Mouse (Mus musculus) kidney, embryonic 16.5 days (tissue): Measurements from ENCODE around the gene Tbc1d9b. TPM values are rescaled to one million over a fixed set of nuclear protein-coding genes. Genes with fewer than 3 reads are reported as not detected.

ENCODE experiments used
- ATAC-seq: fragments of 200-750 bp; cut with Nextera tagmentation; 2 replicates; pipeline ENCODE4 v1.8.0; 2017; ENCODE audit warnings: moderate TSS enrichment; ENCODE audit not compliant: low FRiP score, low TSS enrichment
- H3K27ac ChIP-seq: fragments of 300-500 bp; sonication (generic); 2 replicates; pipeline ENCODE4 v1.5.1; 2014; ENCODE audit warnings: low read length
- H3K27me3 ChIP-seq: fragments of 300-500 bp; sonication (generic); 2 replicates; pipeline ENCODE4 v1.6.1; 2014; ENCODE audit warnings: low read length, control low read depth, mixed read lengths; ENCODE audit not compliant: insufficient read depth
- H3K36me3 ChIP-seq: fragments of 300-500 bp; sonication (generic); 2 replicates; pipeline ENCODE4 v1.6.1; 2014; ENCODE audit warnings: low read length, control low read depth, mixed read lengths; ENCODE audit not compliant: insufficient read depth
- H3K4me1 ChIP-seq: fragments of 300-500 bp; sonication (generic); 2 replicates; pipeline ENCODE4 v1.6.1; 2014; ENCODE audit warnings: low read length, control low read depth, mixed read lengths; ENCODE audit not compliant: insufficient read depth
- H3K4me2 ChIP-seq: fragments of 300-500 bp; sonication (generic); replicated peaks from 2 replicates; pipeline ENCODE4 v1.6.1; 2014; ENCODE audit warnings: low read depth, low read length
- H3K4me3 ChIP-seq: fragments of 300-500 bp; sonication (generic); 2 replicates; pipeline ENCODE4 v1.5.1; 2014; ENCODE audit warnings: mild to moderate bottlenecking, low read length
- H3K9ac ChIP-seq: fragments of 300-500 bp; sonication (generic); replicated peaks from 2 replicates; pipeline ENCODE4 v1.6.1; 2014; ENCODE audit warnings: low read length
- H3K9me3 ChIP-seq: fragments of 300-500 bp; sonication (generic); 2 replicates; pipeline ENCODE4 v1.6.1; 2016; ENCODE audit warnings: low read length, control low read depth
- WGBS: fragments of 180-500 bp; shearing (Covaris S2); extraction: QIAGEN DNeasy Blood & Tissue Kit; methylation state at CpG from one replicate; pipeline ENCODE4 v1.1.7; 2014; 5-methylcytosine and 5-hydroxymethylcytosine counted together
- polyA plus RNA-seq: library from polyadenylated mRNA; unstranded; fragments of >200 nt; fragmentation: Nextera tagmentation; extraction: Ambion mirVana; gene quantifications from 2 replicates; pipeline ENCODE4 v1.2.1, GENCODE M21; 2015

Tbc1d9b gene
- polyA plus RNA-seq, 1 experiment from 2014 or later: 44.3 TPM

DNA sequence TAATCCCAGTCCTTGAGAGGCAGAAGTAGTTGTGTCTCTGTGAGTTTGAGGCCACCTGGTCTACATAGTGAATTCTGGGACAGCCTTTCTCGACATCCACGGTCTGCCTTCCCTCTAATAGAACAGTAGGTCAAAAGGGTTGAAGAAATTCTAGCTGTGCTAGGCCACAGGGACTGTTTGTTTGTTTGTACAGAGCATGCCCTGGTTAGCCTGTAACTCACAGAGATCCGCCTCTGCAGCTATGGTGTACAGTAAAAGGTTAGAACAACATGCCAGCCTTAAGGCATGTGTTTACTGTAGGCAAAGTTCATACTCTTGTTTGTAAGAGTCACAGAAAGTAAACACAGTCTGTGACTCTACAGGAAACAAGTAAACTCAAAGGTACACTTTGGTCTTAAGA, 53.6 kb downstream of the Tbc1d9b start:
- Histone ChIP-seq H3K9me3 (no peaks in the 10 kb centered on the region), H3K9ac (no peak overlapping the region), H3K27ac (no peak overlapping the region), H3K4me1 (no peaks in the 10 kb centered on the region), H3K36me3 (no peaks in the 10 kb centered on the region), H3K27me3 (no peaks in the 10 kb centered on the region), H3K4me2 (no peak overlapping the region), H3K4me3 (no peak overlapping the region)
- WGBS: 54% methylated on average over 3 of the region's 3 CpGs
- no peak for ATAC-seq

DNA sequence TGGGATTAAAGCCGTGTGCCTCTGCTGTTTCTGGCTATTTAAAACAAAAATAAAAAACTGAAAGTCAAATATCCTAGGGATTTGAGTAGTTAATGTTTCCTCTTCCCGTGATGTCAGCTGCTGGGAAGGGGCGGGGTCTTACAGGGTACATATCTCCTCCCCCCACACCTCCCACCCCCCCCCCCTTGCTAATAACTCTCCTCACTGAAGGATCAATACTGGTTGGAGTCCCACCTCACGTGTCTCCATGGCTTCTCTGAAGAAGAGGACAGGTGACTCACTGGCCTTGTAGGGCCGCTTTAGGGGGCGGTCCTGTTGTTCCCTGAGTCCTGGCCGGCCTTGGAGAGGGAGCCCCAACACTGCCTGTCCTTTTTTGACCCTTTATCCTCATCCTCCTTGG, 57.5 kb downstream of the Tbc1d9b start:
- H3K27ac ChIP-seq: no peak overlapping the region
- 81% methylated on average over 7 of the region's 7 CpGs for WGBS
- no peak overlapping the region for H3K4me3 ChIP-seq
- H3K4me1 ChIP-seq: no peaks in the 10 kb centered on the region; the same call in 1 of the 2 replicates
- H3K36me3 ChIP-seq: 0 out of 2 replicates have a peak, but pooled peaks cover 2% of the 10 kb centered on the region
- no peak overlapping the region for H3K4me2 ChIP-seq
- H3K27me3 ChIP-seq: no peaks in the 10 kb centered on the region
- no peaks in the 10 kb centered on the region for H3K9me3 ChIP-seq
- H3K9ac ChIP-seq: no peak overlapping the region
- no peak for ATAC-seq

- Histone ChIP-seq H3K27ac (no peak overlapping the region), H3K27me3 (no peaks in the 10 kb centered on the region), H3K4me1 (no peaks in the 10 kb centered on the region; the same call in 1 of the 2 replicates), H3K4me3 (no peak overlapping the region), H3K36me3 (0 out of 2 replicates have a peak, but pooled peaks cover 2% of the 10 kb centered on the region), H3K4me2 (no peak overlapping the region), H3K9ac (no peak overlapping the region), H3K9me3 (no peaks in the 10 kb centered on the region)
- 68% methylated on average over 4 of the region's 4 CpGs for WGBS
- ATAC-seq: no peak
Measured at GRCm38 (mm10) chr11:50190362-50190761, 59.2 kb downstream of the Tbc1d9b start.

DNA sequence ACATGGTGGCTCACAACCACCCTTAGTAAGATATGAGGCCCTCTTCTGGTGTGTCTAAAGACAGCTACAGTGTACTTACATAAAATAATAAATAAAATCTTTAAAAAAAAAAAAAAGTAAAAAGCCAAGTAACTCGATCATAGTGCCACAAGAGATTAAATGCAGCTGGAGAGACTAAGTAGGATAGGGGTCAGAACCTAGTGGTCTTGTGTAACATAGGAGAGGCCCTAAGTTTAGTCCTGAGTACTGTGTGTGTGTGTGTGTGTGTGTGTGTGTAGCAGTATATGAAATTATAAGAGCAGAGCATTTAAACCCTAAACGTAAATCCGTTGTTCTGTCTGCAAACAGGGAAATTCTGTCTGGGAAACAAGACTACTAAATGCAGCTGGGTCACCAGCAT, 61.1 kb downstream of the Tbc1d9b start:
- H3K4me2 ChIP-seq: no peak overlapping the region
- H3K4me3 ChIP-seq: no peak overlapping the region
- H3K9me3 ChIP-seq: no peaks in the 10 kb centered on the region
- no peaks in the 10 kb centered on the region; the same call in 1 of the 2 replicates for H3K4me1 ChIP-seq
- H3K27me3 ChIP-seq: no peaks in the 10 kb centered on the region
- WGBS: 74% methylated on average over 3 of the region's 3 CpGs
- H3K27ac ChIP-seq: no peak overlapping the region
- no peak overlapping the region for H3K9ac ChIP-seq
- ATAC-seq: no peak
- 0 out of 2 replicates have a peak, but pooled peaks cover 2% of the 10 kb centered on the region for H3K36me3 ChIP-seq

DNA sequence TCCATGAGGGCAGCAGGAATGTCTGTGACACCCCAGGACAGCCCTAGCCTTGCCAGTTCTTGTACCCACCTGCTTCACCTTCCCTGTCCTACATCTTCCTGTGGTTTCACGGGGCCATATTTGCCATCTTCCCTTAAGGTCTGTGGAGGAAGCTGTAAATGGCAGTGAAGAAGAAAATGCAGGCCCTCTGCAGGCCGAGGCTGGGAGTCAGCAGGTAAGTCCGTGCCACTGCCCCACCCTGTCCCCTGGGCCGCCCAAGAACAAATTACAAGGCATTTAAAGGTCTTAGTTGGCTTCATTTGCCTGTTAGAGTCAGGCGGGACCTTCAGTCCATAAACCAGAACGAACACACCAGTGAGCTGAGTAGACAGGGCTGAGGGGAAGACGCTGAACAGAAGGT, 62.9 kb downstream of the Tbc1d9b start:
- Histone ChIP-seq H3K4me1 (no peaks in the 10 kb centered on the region; the same call in 1 of the 2 replicates), H3K27ac (no peak overlapping the region), H3K4me2 (no peak overlapping the region), H3K9ac (no peak overlapping the region), H3K27me3 (no peaks in the 10 kb centered on the region), H3K4me3 (no peak overlapping the region), H3K36me3 (peaks cover 12% of the 10 kb centered on the region), H3K9me3 (no peaks in the 10 kb centered on the region)
- 75% methylated on average over 7 of the region's 7 CpGs for WGBS
- no peak for ATAC-seq

GRCm38 (mm10) chr11:50194793-50195192, 63.6 kb downstream of the Tbc1d9b start:
- Histone ChIP-seq H3K9me3 (no peaks in the 10 kb centered on the region), H3K36me3 (peaks cover 17% of the 10 kb centered on the region), H3K27ac (no peak overlapping the region), H3K27me3 (no peaks in the 10 kb centered on the region), H3K4me2 (no peak overlapping the region), H3K9ac (no peak overlapping the region), H3K4me1 (no peaks in the 10 kb centered on the region; the same call in 1 of the 2 replicates), H3K4me3 (no peak overlapping the region)
- no peak for ATAC-seq
- 72% methylated on average over 4 of the region's 4 CpGs for WGBS

- no peak overlapping the region for H3K9ac ChIP-seq
- H3K4me2 ChIP-seq: no peak overlapping the region
- H3K4me3 ChIP-seq: no peak overlapping the region
- H3K27ac ChIP-seq: no peak overlapping the region
- ATAC-seq: no peak
- peaks cover 42% of the 10 kb centered on the region for H3K36me3 ChIP-seq
- H3K27me3 ChIP-seq: no peaks in the 10 kb centered on the region
- H3K9me3 ChIP-seq: no peaks in the 10 kb centered on the region
- 94% methylated on average over 4 of the region's 4 CpGs for WGBS
- no peaks in the 10 kb centered on the region for H3K4me1 ChIP-seq
Measured at GRCm38 (mm10) chr11:50197500-50197899, 66.3 kb downstream of the Tbc1d9b start.

DNA sequence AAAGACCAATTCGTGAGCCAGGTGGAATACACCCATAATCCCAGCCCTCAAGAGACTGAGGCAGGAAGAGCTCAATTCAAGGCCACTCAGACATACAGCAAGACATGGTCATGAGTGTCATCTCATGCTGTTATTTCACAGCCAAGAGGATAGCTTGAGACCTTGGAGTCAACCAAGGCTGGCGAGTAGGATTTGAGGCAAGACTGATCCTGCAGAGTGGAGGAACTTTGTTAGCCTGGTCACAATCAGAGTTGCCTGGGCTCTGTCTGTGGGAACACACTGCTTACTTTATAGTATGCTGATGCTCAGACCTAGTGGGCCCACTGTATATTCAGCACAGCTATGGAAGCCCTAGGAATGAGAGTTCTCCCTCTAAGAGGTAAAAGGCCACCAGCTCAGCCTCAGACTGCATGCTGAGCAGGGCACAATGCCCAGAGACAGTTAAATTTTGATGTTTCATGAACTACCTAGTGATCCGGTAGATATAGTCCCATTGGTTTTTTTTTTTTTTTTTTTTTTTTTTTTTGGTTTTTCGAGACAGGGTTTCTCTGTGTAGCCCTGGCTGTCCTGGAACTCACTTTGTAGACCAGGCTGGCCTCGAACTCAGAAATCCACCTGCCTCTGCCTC, 67.1 kb downstream of the Tbc1d9b start:
- no peak for ATAC-seq
- no peak overlapping the region for H3K27ac ChIP-seq
- peaks cover 49% of the 10 kb centered on the region for H3K36me3 ChIP-seq
- H3K9me3 ChIP-seq: no peaks in the 10 kb centered on the region
- H3K4me1 ChIP-seq: no peaks in the 10 kb centered on the region
- H3K9ac ChIP-seq: no peak overlapping the region
- 86% methylated on average over 3 of the region's 5 CpGs for WGBS
- no peak overlapping the region for H3K4me3 ChIP-seq
- H3K27me3 ChIP-seq: no peaks in the 10 kb centered on the region
- H3K4me2 ChIP-seq: no peak overlapping the region

GRCm38 (mm10) chr11:50198916-50199315, 67.7 kb downstream of the Tbc1d9b start:
- 93% methylated on average over 2 of the region's 2 CpGs for WGBS
- H3K27me3 ChIP-seq: no peaks in the 10 kb centered on the region
- H3K4me3 ChIP-seq: no peak overlapping the region
- ATAC-seq: no peak
- no peak overlapping the region for H3K27ac ChIP-seq
- H3K9me3 ChIP-seq: no peaks in the 10 kb centered on the region
- no peak overlapping the region for H3K9ac ChIP-seq
- H3K4me2 ChIP-seq: no peak overlapping the region
- peaks cover 49% of the 10 kb centered on the region for H3K36me3 ChIP-seq
- H3K4me1 ChIP-seq: no peaks in the 10 kb centered on the region

- no peak overlapping the region for H3K4me2 ChIP-seq
- no peak for ATAC-seq
- H3K27ac ChIP-seq: no peak overlapping the region
Measured at GRCm38 (mm10) chr11:50200613-50201012, 69.4 kb downstream of the Tbc1d9b start.

More at GRCm38 (mm10) chr11:50200613-50201012, 69.4 kb downstream of the Tbc1d9b start:
- H3K36me3 ChIP-seq: peaks cover 65% of the 10 kb centered on the region
- no peak overlapping the region for H3K9ac ChIP-seq
- WGBS: 76% methylated on average over 8 of the region's 8 CpGs
- no peaks in the 10 kb centered on the region for H3K4me1 ChIP-seq
- H3K9me3 ChIP-seq: no peaks in the 10 kb centered on the region
- no peaks in the 10 kb centered on the region for H3K27me3 ChIP-seq
- H3K4me3 ChIP-seq: no peak overlapping the region
